Mouse (Mus musculus) liver, embryonic 16.5 days (tissue): ENCODE results near the gene Calm5. TPM values are rescaled to one million over a fixed set of nuclear protein-coding genes. Genes with fewer than 3 reads are reported as not detected.
"Not testable (repeated sequence)": the region's sequence is repeated elsewhere in the genome, so short reads cannot be mapped to it uniquely, and the experiment has no call there.

Experiments
- ATAC-seq: fragments of 200-750 bp; cut with Nextera tagmentation; 2 replicates; pipeline ENCODE4 v1.8.0; 2017; ENCODE audit warnings: low read depth, mild to moderate bottlenecking, moderate number of reproducible peaks, moderate library complexity
- H3K27ac ChIP-seq: fragments of 300-500 bp; sonication (generic); 2 replicates; pipeline ENCODE4 v1.5.1; 2014; ENCODE audit warnings: mild to moderate bottlenecking, low read length
- H3K27me3 ChIP-seq: fragments of 300-500 bp; sonication (generic); 2 replicates; pipeline ENCODE4 v1.6.1; 2014; ENCODE audit warnings: low read depth, low read length, mixed read lengths; ENCODE audit not compliant: control insufficient read depth, insufficient read depth
- H3K36me3 ChIP-seq: fragments of 300-500 bp; sonication (generic); 2 replicates; pipeline ENCODE4 v1.6.1; 2014; ENCODE audit warnings: mild to moderate bottlenecking; ENCODE audit not compliant: control insufficient read depth, insufficient read depth
- H3K4me1 ChIP-seq: fragments of 300-500 bp; sonication (generic); 2 replicates; pipeline ENCODE4 v1.6.1; 2014; ENCODE audit warnings: low read depth, low read length, mixed read lengths; ENCODE audit not compliant: control insufficient read depth
- H3K4me2 ChIP-seq: fragments of 300-500 bp; sonication (generic); 2 replicates; pipeline ENCODE4 v1.6.1; 2014; ENCODE audit warnings: low read depth, low read length, mixed read lengths
- H3K4me3 ChIP-seq: fragments of 300-500 bp; sonication (generic); 2 replicates; pipeline ENCODE4 v1.5.1; 2014; ENCODE audit warnings: low read depth, mild to moderate bottlenecking, low read length
- H3K9ac ChIP-seq: fragments of 300-500 bp; sonication (generic); 2 replicates; pipeline ENCODE4 v1.6.1; 2014; ENCODE audit warnings: low read depth, low read length
- H3K9me3 ChIP-seq: fragments of 300-500 bp; sonication (generic); replicated peaks from 2 replicates; pipeline ENCODE4 v1.6.1; 2016; ENCODE audit warnings: low read length; ENCODE audit not compliant: control insufficient read depth
- WGBS: fragments of 180-500 bp; shearing (Covaris S2); extraction: QIAGEN DNeasy Blood & Tissue Kit; methylation state at CpG from one replicate; pipeline ENCODE4 v1.1.7; 2014; ENCODE audit not compliant: insufficient replicate concordance; 5-methylcytosine and 5-hydroxymethylcytosine counted together
- polyA plus RNA-seq: library from polyadenylated mRNA; unstranded; fragments of >200 nt; fragmentation: Nextera tagmentation; extraction: Ambion mirVana; gene quantifications from 2 replicates; pipeline ENCODE4 v1.2.1, GENCODE M21; 2015

Gene Calm5
- polyA plus RNA-seq, 1 experiment from 2014 or later, result not detected

DNA sequence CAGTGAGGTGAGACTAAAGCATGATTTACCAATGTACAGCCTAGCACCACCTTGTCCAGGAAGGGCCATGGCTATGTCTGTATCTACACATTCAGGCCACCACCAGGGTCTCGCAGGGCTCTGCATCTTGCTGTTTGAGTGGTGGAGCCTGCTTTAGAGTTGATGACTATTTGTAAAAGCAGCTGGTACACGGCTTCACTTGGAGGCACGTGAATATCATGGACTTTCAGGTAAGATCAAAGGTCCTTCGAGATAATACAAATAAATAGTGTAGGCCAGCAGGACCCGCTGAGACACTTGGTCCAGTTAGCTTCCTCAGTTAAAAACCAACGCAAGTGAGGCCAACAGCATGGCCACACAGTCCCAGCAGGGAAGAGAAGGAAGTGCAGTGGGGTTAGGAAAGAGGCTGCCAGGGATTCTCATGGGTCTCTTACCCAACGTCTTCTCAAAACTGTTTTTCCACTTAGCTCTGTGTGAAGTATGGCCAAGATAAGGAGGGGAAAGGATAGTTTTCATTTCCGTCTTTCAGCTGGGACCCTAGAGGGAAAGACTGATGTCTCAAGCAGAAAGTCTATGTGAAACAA is 41.5 kb downstream of the Calm5 start:
- no peak for ATAC-seq
- H3K36me3 ChIP-seq, result 0 out of 2 replicates have a peak, but pooled peaks cover 4% of the 10 kb centered on the region
- no peak overlapping the region for H3K4me3 ChIP-seq
- no peaks in the 10 kb centered on the region for H3K27me3 ChIP-seq
- 70% methylated on average over 8 of the region's 8 CpGs for WGBS
- no peak overlapping the region for H3K4me2 ChIP-seq
- no peak overlapping the region for H3K27ac ChIP-seq
- H3K4me1 ChIP-seq, result peaks cover 20% of the 10 kb centered on the region
- no peaks in the 10 kb centered on the region for H3K9me3 ChIP-seq
- no peak overlapping the region for H3K9ac ChIP-seq

DNA sequence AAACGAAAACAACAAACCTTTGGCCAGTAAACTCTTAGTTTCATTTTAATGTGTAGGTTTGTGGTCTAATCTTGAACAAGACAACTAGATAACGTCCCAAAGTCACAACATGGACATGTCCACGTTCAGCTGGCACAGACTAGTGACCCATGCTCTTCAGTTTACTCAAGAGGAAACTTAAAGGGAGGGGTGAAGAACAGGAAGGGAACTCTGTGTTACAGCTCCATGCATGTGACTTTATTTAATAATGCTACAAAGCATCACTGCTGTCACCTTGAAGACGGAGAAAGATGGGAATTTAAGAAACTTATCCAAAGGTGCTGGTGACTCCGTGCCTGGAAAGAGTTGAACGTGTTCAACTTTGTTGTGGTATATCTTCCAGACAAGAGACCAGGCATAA is 42.1 kb downstream of the Calm5 start:
- Histone ChIP-seq H3K4me1 (peaks cover 20% of the 10 kb centered on the region), H3K4me2 (no peak overlapping the region), H3K27me3 (no peaks in the 10 kb centered on the region), H3K27ac (no peak overlapping the region), H3K4me3 (no peak overlapping the region), H3K36me3 (0 out of 2 replicates have a peak, but pooled peaks cover 4% of the 10 kb centered on the region), H3K9ac (no peak overlapping the region), H3K9me3 (no peaks in the 10 kb centered on the region)
- ATAC-seq, result no peak
- WGBS, result 69% methylated on average over 6 of the region's 6 CpGs

DNA sequence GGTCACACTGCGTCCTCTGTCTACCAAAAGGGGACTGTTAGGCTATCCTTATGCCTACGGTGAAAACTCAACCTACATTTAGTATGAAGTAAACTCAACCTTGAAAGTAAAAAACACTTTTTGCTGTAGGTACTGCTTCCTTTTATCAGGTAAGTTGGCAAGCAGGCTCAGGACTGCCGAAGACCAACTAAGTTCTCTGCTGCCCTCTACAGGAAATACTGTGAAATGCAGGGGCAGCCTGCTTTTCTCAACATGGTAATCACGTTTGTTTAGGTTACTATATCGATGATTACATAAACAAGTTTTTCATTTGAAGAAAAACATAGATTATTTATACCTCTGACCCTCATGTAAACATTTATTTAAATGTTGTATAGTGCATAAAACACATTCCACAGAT is 42.9 kb downstream of the Calm5 start:
- Histone ChIP-seq H3K4me3 (no peak overlapping the region), H3K36me3 (0 out of 2 replicates have a peak, but pooled peaks cover 4% of the 10 kb centered on the region), H3K27me3 (no peaks in the 10 kb centered on the region), H3K9ac (no peak overlapping the region), H3K4me2 (no peak overlapping the region), H3K27ac (no peak overlapping the region), H3K4me1 (peaks cover 20% of the 10 kb centered on the region), H3K9me3 (no peaks in the 10 kb centered on the region)
- WGBS, result 28% methylated on average over 5 of the region's 5 CpGs
- ATAC-seq, result no peak

DNA sequence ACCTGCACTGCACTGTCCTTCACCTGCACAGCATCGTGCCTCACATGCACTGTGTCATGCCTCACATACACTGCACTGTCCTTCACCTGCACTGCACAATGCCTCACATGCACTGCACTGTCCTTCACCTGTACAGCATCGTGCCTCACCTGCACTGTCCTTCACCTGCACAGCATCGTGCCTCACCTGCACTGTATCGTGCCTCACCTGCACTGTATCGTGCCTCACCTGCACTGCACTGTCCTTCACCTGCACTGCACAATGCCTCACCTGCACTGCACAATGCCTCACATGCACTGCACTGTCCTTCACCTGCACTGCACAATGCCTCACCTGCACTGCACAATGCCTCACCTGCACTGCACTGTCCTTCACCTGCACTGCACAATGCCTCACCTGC is 44.2 kb downstream of the Calm5 start:
- not testable (repeated sequence) for ATAC-seq, H3K36me3 ChIP-seq
- WGBS, result 81% methylated on average over 5 of the region's 5 CpGs

DNA sequence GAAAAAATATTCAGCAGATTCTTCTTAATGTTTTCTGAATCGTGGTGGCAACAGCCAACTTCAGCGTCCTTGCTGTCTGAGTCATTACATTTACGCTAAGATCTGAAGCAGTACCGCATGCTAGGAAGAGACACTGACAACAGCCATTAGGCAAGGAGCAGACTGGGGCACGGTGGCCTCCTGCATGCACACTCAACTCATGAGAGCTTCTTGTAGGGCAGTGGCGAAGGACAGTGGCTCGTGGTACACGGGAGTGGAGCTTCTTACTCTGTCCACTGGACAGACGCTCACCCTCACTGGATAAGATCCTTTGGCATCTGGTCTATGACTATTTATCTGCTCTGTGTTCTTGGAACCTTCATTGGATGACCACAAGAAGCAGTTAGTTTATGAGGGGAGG is 45.3 kb downstream of the Calm5 start:
- 0 out of 2 replicates have a peak, but pooled peaks cover 4% of the 10 kb centered on the region for H3K36me3 ChIP-seq
- WGBS, result 85% methylated on average over 9 of the region's 9 CpGs
- ATAC-seq, result no peak

More for the DNA sequence above, 44.2 kb downstream of the Calm5 start:
- H3K27me3 ChIP-seq, H3K9me3 ChIP-seq, H3K4me2 ChIP-seq, H3K9ac ChIP-seq, H3K4me3 ChIP-seq, H3K27ac ChIP-seq: not testable (repeated sequence)
- peaks cover 20% of the 10 kb centered on the region for H3K4me1 ChIP-seq

More for the DNA sequence above, 45.3 kb downstream of the Calm5 start:
- no peaks in the 10 kb centered on the region for H3K9me3 ChIP-seq
- no peak overlapping the region for H3K4me3 ChIP-seq
- no peak overlapping the region for H3K27ac ChIP-seq
- peaks cover 12% of the 10 kb centered on the region for H3K4me1 ChIP-seq
- H3K27me3 ChIP-seq, result no peaks in the 10 kb centered on the region
- H3K9ac ChIP-seq, result no peak overlapping the region
- no peak overlapping the region for H3K4me2 ChIP-seq

Other genes with a start within 250 kb of the Calm5 start
- gene Fam208b, start 243.1 kb upstream of the Calm5 start, polyA plus RNA-seq, result 2.9 and 3.2 TPM in 2 replicates
- gene Asb13, start 220.1 kb upstream of the Calm5 start, polyA plus RNA-seq, result 3.8 and 5.3 TPM in 2 replicates
- not detected in 2 replicates for gene Calml3, start 49.9 kb upstream of the Calm5 start, polyA plus RNA-seq
- gene Calm4, start 16.4 kb upstream of the Calm5 start, polyA plus RNA-seq, result not detected in 2 replicates
- gene Net1, start 64.0 kb downstream of the Calm5 start, polyA plus RNA-seq, result 57.6 and 59.3 TPM in 2 replicates
- gene Tubal3, start 64.1 kb downstream of the Calm5 start, polyA plus RNA-seq, result 0.30 TPM in 1 of 2 replicates, not detected in the other
- gene Ucn3, start 91.2 kb downstream of the Calm5 start, polyA plus RNA-seq, result not detected in 2 replicates
- 12.4 and 16.4 TPM in 2 replicates for gene Akr1c14, start 194.8 kb downstream of the Calm5 start, polyA plus RNA-seq